In genomic region chr15:6625607-6626033, GRCm38 (mm10) we compare ENCODE assay signal across 7 mouse cellular contexts.
DNase-seq lines count a peak whose midpoint lies in the region; ATAC-seq and TF ChIP-seq lines count a peak whose summit lies in the region.

No protein-coding gene starts in this region.

- H3K4me1 ChIP-seq in forebrain, embryonic 15.5 days, result peaks cover 13% of the 10 kb centered on the region
- H3K4me1 ChIP-seq in hindbrain, postnatal 0 days (ENCODE audit: insufficient read depth, low read length), result 0 out of 2 replicates have a peak, but pooled peaks cover 6% of the 10 kb centered on the region

- H3K9ac ChIP-seq in forebrain, embryonic 15.5 days (replicated peaks), result 0 out of 2 replicates have a peak overlapping the region, but pooled peaks have one; percentile 7
- H3K9ac ChIP-seq in hindbrain, postnatal 0 days (replicated peaks; ENCODE audit: low read length), result no peak overlapping the region

- TF ChIP-seq CTCF in hindbrain, postnatal 0 days (IDR thresholded peaks at IDR 0.05; ENCODE audit: low read depth), result peak; percentile 81

- H3K4me3 ChIP-seq in forebrain, embryonic 15.5 days, result peak overlapping the region; percentile 21
- peak overlapping the region; percentile 15; the same call in 1 of the 2 replicates for H3K4me3 ChIP-seq in hindbrain, postnatal 0 days (ENCODE audit: low read length)

- no peak overlapping the region for H3K27ac ChIP-seq in forebrain, embryonic 15.5 days (replicated peaks)
- no peak overlapping the region for H3K27ac ChIP-seq in hindbrain, postnatal 0 days

- peak overlapping the region; percentile 41 for H3K4me2 ChIP-seq in forebrain, embryonic 15.5 days (replicated peaks)
- peak overlapping the region; percentile 58 for H3K4me2 ChIP-seq in hindbrain, postnatal 0 days (ENCODE audit: low read depth, low read length)

- WGBS in forebrain, embryonic 15.5 days, result 2% methylated on average over 6 of the region's 6 CpGs
- WGBS in hindbrain, postnatal 0 days, result 3% methylated on average over 6 of the region's 6 CpGs

- H3K36me3 ChIP-seq in forebrain, embryonic 15.5 days, result no peaks in the 10 kb centered on the region
- no peaks in the 10 kb centered on the region for H3K36me3 ChIP-seq in hindbrain, postnatal 0 days (ENCODE audit: insufficient read depth, low read length)

- peak; percentile 86 for DNase-seq in NIH3T3 (ENCODE audit: low read depth)
- DNase-seq in c-Kit-positive CD71-negative TER-119-negative erythroid progenitor cells, embryonic 14.5 days (ENCODE audit: low read depth), result peak; percentile 71
- peak; percentile 88 for DNase-seq in hindbrain, postnatal 0 days (ENCODE audit: low spot score)
- DNase-seq in left cerebral cortex, adult 11 months (ENCODE audit: low spot score), result peak; percentile 41
- peak; percentile 70 for DNase-seq in lung, postnatal 25 days (ENCODE audit: low spot score)
- peak; percentile 42 for DNase-seq in right cerebral cortex, postnatal 4 days

- peak; percentile 66 for ATAC-seq in forebrain, embryonic 15.5 days (replicated peaks)
- ATAC-seq in hindbrain, postnatal 0 days, result peak; percentile 69

- H3K27me3 ChIP-seq in forebrain, embryonic 15.5 days, result no peaks in the 10 kb centered on the region
- no peaks in the 10 kb centered on the region for H3K27me3 ChIP-seq in hindbrain, postnatal 0 days (ENCODE audit: insufficient read depth, low read length)

- H3K9me3 ChIP-seq in forebrain, embryonic 15.5 days, result no peaks in the 10 kb centered on the region
- no peaks in the 10 kb centered on the region for H3K9me3 ChIP-seq in hindbrain, postnatal 0 days (ENCODE audit: low read length)
